Mouse (Mus musculus) olfactory bulb, adult 2 months (tissue): Measurements from ENCODE around the gene Nhlh1. TPM values are rescaled to one million over a fixed set of nuclear protein-coding genes. Genes with fewer than 3 reads are reported as not detected.

ENCODE experiments used
- H3K27ac ChIP-seq: fragments of 200-500 bp; 2 replicates; pipeline ENCODE4 v1.5.1; 2012; ENCODE audit warnings: low read depth, low read length; ENCODE audit not compliant: insufficient read depth
- H3K4me1 ChIP-seq: fragments of 200-500 bp; 2 replicates; pipeline ENCODE4 v1.6.1; 2012; ENCODE audit warnings: low read length; ENCODE audit not compliant: control insufficient read depth, insufficient read depth
- H3K4me3 ChIP-seq: fragments of 200-500 bp; 2 replicates; pipeline ENCODE4 v1.5.1; 2012; ENCODE audit warnings: mild to moderate bottlenecking, low read depth, low read length, moderate library complexity; ENCODE audit not compliant: insufficient read depth
- CTCF ChIP-seq: fragments of 200-500 bp; IDR thresholded peaks from 2 replicates; pipeline ENCODE4 v1.5.1; 2012; ENCODE audit warnings: low read depth, mild to moderate bottlenecking, low read length, moderate library complexity; ENCODE audit not compliant: insufficient read depth
- POLR2A ChIP-seq: fragments of 200-500 bp; IDR thresholded peaks from 2 replicates; pipeline ENCODE4 v1.6.1; 2012; ENCODE audit warnings: mild to moderate bottlenecking, low read depth, low read length, moderate library complexity; ENCODE audit not compliant: insufficient read depth
- WGBS: fragments of 180-500 bp; shearing (Covaris S2); methylation state at CpG from one replicate; pipeline ENCODE4 v1.1.7; 2018; 5-methylcytosine and 5-hydroxymethylcytosine counted together
- polyA plus RNA-seq: library from polyadenylated mRNA; stranded (reverse); fragments of >200 nt; gene quantifications from 2 replicates; pipeline ENCODE4 v1.2.4, GENCODE M21; 2012; ENCODE audit warnings: low replicate concordance; ENCODE audit not compliant: missing spikeins, insufficient read depth, insufficient read length

Gene Nhlh1
- polyA plus RNA-seq, 1 experiment = not detected

DNA sequence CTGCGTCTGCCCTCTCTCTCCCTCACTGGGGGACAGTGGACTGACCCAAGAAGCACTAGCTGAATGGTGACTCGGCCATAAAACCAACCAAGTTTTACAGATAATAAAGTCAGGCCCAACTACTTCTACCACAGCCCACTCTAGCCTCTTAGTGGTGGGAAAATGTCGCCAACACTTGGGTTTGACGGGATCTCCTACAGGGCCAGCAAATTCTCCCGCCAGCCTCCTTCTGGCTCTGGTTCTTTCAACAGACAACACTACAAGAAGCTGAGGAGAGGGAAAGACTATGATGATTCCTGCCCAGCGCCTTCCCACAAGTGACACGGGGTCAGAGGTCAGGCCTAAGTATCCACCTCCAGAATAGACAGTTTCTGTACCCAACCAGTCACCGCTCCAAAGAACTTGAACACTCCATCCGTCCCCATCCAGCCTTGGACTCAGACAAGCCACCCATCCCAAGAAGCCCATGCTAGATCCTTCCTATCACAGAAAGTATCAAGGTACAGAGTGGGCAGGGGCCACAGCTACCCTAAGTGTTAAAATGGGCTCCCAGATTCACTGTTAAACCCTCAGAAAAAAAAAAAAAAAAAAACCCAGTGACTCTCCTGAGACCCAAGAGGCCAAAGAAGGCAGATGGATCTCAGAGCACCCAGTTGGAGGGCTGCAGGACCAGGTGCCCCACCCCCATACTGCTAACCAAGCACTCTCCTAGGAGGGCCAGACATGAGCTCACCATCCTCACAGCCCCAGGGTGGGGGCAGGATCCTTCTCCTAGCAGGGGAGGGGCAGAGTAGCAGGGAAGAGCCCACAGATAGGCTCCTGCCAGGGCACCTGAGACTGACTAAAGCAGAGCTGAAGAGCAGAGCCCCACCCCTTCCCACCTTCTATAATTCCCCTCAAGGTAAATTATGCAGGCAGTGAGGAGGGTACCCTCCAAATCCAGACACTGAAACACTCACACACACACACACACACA, 38.7 kb downstream of the Nhlh1 start:
- Histone ChIP-seq H3K4me3 (no peak overlapping the region), H3K27ac (no peak overlapping the region), H3K4me1 (peaks cover 47% of the 10 kb centered on the region)
- WGBS = 94% methylated on average over 9 of the region's 9 CpGs
- no peak for TF ChIP-seq CTCF
- TF ChIP-seq POLR2A = no peak

DNA sequence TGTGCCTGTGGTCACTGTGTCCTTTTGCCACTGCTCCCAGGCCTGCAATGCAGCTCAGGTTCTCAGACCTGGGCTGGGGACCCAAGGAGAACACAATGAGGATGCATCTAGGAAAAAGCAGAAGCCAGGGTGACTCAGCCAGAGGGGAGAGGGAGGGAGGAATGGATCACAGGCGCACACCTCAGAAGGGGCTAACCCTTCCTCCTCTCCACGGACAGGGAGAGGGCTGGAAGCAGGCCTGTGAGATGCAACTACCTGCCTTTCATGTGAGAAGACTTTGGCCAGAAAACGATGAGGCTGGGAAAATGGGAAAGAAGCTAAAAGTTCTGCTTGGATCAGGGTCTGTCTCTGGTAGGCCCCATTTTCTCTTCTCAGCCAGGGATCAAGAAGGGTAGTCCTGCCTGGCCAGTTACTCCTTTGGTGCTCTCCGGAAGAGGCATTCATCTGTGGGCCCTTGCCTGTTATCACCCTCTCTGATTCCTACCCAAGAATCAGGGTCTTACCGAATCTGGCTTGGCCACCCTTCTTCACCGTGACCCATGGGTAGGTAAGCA, 39.8 kb downstream of the Nhlh1 start:
- H3K27ac ChIP-seq = no peak overlapping the region
- peaks cover 45% of the 10 kb centered on the region for H3K4me1 ChIP-seq
- TF ChIP-seq POLR2A = no peak
- TF ChIP-seq CTCF = no peak
- no peak overlapping the region for H3K4me3 ChIP-seq
- WGBS = 63% methylated on average over 6 of the region's 6 CpGs

DNA sequence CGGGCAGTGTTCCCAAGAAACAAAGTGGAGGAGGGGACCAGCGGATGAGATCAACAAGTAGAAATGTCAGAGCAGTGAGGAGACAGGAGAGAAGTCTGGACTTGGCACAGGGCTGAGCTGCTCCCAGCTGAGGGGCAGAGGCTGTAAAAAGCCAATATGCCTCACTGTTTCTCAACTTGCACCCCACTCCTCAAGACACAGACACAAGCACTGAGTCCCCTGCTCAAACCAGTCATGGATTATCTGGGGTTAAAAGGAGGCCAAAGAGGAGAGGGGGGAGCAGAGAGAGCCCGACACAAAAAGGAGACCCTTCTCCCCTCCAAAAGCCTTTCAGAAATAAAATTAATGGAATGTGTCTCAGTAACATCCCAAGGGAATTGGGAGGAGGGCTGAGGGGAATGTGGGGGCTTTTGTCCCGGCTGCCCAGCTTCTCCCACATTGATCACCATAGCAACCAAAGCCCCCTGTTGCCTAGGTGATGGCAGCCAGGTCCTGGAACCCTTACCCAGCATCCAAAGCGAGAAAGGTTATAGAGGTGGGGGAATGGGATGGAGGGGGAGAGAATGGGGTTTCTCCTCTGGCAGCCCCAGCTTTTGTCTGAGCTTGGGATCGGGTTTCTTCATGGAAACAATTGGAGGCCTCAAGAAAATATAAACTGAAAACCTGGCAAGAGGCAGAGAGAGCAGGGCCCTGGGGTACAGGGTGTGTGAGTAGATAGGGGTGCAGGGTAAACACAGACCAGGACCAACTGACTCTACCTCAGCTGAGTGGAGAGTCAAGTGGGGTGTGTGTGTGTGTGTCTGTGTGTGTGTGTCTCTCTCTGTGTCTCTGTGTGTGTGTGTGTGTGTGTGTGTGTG, 40.5 kb downstream of the Nhlh1 start:
- 29% methylated on average over 6 of the region's 6 CpGs for WGBS
- H3K4me3 ChIP-seq = no peak overlapping the region
- H3K27ac ChIP-seq = peak overlapping the region; percentile 55; the same call in 1 of the 2 replicates

DNA sequence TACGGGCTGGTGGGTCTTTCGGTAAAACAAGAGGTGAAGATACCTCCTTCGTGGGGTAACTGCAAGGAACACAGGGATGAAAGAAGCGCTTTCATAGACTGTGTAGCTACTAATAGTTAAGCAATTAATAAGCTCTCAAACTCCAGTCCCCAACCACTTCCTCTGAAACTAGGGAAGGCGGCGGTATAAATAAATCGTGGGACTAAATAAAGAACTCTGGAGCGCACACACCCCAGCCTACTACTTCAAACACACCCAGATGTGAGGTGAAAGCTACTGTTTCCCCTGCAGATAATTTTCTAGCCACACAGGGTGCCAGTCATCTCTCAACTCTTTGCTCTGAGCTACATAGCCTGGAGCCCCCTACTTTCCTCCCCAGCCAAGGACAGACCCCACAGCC, 41.3 kb downstream of the Nhlh1 start:
- no peak for TF ChIP-seq POLR2A
- TF ChIP-seq CTCF = no peak
- H3K4me3 ChIP-seq = no peak overlapping the region
- WGBS = 20% methylated on average over 8 of the region's 8 CpGs
- peak overlapping the region; percentile 55; the same call in 1 of the 2 replicates for H3K27ac ChIP-seq
- H3K4me1 ChIP-seq = peaks cover 36% of the 10 kb centered on the region

More for the DNA sequence above, 40.5 kb downstream of the Nhlh1 start:
- H3K4me1 ChIP-seq = peaks cover 38% of the 10 kb centered on the region
- TF ChIP-seq POLR2A = no peak

DNA sequence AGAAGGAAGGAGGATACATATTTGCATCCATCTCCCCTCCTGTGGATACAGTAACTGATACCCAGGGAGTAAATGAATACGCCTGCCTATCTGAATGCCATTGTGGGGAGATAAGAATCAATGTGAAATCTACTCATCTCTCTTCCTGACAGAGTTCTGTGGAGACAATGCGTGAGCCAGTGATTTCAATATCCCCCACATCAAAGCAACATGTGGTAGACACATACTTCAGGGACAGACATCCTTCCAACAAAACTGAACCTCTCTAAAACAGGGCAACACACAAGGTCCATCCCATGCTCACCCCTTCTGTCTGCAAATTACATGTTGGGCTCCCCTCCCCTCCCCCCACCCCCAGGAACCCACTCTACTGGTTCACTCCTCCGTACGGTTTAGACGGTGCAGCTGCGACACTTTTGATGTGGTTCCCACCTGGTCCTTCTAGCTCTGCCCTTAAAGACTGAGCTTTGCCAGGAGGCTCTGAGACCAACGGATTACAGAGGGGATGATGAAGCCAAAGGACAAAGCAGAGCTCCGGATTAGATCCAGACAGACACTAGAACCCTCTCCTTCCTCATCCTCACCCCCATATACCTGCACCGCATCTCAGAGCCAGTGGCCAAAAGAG, 41.9 kb downstream of the Nhlh1 start:
- H3K4me1 ChIP-seq = peaks cover 36% of the 10 kb centered on the region
- no peak overlapping the region for H3K4me3 ChIP-seq
- WGBS = 48% methylated on average over 9 of the region's 9 CpGs
- no peak for TF ChIP-seq POLR2A
- TF ChIP-seq CTCF = no peak
- no peak overlapping the region for H3K27ac ChIP-seq

DNA sequence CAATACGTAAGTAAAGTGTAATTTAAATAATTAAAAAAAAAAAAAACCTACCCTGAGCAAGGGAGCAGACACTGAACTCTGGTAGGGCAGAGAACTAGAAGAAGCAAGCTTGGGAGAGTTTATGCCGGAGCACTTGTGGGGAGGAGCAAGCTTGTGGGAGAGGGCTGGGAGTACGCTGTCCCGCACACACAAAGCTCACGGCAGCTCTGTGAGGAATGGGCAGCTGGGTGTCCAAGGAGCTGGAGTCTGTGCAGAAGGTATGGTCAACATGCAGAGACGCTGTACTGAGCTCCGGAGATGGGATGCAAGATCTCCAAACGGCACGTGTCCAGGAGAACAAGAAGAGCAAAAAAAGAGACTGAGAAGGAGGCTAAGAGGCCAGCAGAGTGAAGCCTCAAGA, 42.6 kb downstream of the Nhlh1 start:
- Histone ChIP-seq H3K4me3 (no peak overlapping the region), H3K27ac (no peak overlapping the region), H3K4me1 (peaks cover 35% of the 10 kb centered on the region)
- TF ChIP-seq POLR2A (no peak), CTCF (no peak)
- 51% methylated on average over 9 of the region's 9 CpGs for WGBS

DNA sequence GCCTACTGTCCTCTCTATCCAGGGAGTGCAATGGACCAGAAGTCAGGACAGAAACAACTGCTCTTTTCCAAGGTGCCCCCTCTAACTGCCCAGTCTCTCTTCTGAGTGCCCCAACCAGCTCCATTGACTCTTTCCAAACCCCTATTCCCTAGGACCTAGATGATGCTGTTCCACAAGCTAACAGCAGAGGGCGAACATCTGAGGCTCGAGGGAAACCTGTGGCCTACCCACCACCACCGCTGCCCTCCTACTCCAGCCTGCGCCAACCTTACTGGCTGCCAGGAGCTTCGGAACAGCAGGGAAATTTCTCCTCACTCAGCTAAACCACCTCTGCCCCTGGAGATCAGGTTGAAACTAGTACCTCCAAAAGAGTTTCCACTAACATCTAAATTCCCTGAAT, 45.3 kb downstream of the Nhlh1 start:
- Histone ChIP-seq H3K4me3 (no peak overlapping the region), H3K4me1 (peaks cover 28% of the 10 kb centered on the region), H3K27ac (no peak overlapping the region)
- 12% methylated on average over 5 of the region's 5 CpGs for WGBS
- TF ChIP-seq POLR2A (no peak), CTCF (peak; percentile 84)

DNA sequence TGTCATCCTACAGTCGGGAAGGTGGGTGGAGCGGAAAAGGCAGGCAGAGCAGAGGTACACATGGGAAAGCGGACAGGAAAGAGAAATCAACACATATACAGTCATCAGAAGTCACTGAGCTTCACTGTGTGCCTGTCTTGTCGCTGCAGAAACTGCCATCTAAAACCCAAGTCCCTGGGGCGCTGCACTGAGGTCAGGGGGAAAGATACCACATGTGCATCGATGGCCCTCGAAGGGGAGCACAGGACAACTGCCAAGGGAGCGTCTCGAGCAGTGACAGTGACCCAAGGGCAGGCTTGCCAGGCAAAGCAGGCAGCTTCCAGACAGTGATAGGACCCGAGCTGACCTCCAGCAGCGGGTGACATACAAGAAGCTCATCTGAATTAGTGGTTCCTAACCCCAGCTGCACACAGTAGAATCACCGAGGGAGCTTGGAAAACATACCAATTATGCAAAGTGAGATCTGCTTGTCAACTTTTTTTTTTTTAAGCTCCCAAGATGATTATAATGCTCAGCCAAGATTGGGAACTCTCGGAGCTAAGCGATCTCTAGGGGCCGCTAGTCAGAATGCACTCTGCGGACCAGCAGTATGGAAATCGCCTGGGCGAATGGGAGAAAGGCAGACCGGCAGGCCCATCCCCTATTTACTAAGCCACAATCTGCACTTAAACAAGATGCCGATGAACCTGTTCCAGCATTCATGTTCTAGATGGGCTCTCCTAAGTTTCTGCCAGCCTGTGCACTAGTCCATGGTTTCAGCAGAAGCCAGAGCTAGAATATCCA, 47.1 kb downstream of the Nhlh1 start:
- Histone ChIP-seq H3K4me3 (no peak overlapping the region), H3K27ac (no peak overlapping the region), H3K4me1 (peaks cover 14% of the 10 kb centered on the region)
- no peak for TF ChIP-seq CTCF
- TF ChIP-seq POLR2A = no peak
- 71% methylated on average over 20 of the region's 20 CpGs for WGBS
